Mouse (Mus musculus) lung, postnatal 0 days (tissue): ENCODE measurements around the gene Adcyap1r1. TPM values are rescaled to one million over a fixed set of nuclear protein-coding genes. Genes with fewer than 3 reads are reported as not detected.

Source experiments
- ATAC-seq: fragments of 200-750 bp; cut with Nextera tagmentation; 2 replicates; pipeline ENCODE4 v1.8.0; 2017; ENCODE audit warnings: moderate library complexity
- DNase-seq: peaks from one replicate; pipeline ENCODE4 v3.0.0-alpha.2; 2016; ENCODE audit warnings: low spot score
- H3K27ac ChIP-seq: fragments of 300-500 bp; sonication (generic); 2 replicates; pipeline ENCODE4 v1.5.1; 2014; ENCODE audit warnings: antibody characterized with exemption, mild to moderate bottlenecking, low read length, mixed read lengths
- H3K27me3 ChIP-seq: fragments of 300-500 bp; sonication (generic); replicated peaks from 2 replicates; pipeline ENCODE4 v1.6.1; 2014; ENCODE audit warnings: low read length, mixed read lengths; ENCODE audit not compliant: insufficient read depth
- H3K36me3 ChIP-seq: fragments of 300-500 bp; sonication (generic); 2 replicates; pipeline ENCODE4 v1.6.1; 2014; ENCODE audit warnings: low read length, mixed read lengths; ENCODE audit not compliant: insufficient read depth
- H3K4me1 ChIP-seq: fragments of 300-500 bp; sonication (generic); 2 replicates; pipeline ENCODE4 v1.6.1; 2014; ENCODE audit warnings: antibody characterized with exemption, low read depth, low read length, mixed read lengths; ENCODE audit not compliant: insufficient read depth
- H3K4me2 ChIP-seq: fragments of 300-500 bp; sonication (generic); replicated peaks from 2 replicates; pipeline ENCODE4 v1.6.1; 2014; ENCODE audit warnings: low read depth, mild to moderate bottlenecking, low read length, moderate library complexity, mixed read lengths
- H3K4me3 ChIP-seq: fragments of 300-500 bp; sonication (generic); 2 replicates; pipeline ENCODE4 v1.5.1; 2014; ENCODE audit warnings: low read depth, low read length
- H3K9ac ChIP-seq: fragments of 300-500 bp; sonication (generic); replicated peaks from 2 replicates; pipeline ENCODE4 v1.6.1; 2014; ENCODE audit warnings: low read depth, mild to moderate bottlenecking
- H3K9me3 ChIP-seq: fragments of 300-500 bp; sonication (generic); 2 replicates; pipeline ENCODE4 v1.6.1; 2016; ENCODE audit warnings: low read length, mixed read lengths
- CTCF ChIP-seq: IDR thresholded peaks from 2 replicates; pipeline ENCODE4 v1.5.1; 2016; ENCODE audit warnings: antibody characterized with exemption, mild to moderate bottlenecking
- EP300 ChIP-seq: IDR thresholded peaks from 2 replicates; pipeline ENCODE4 v1.6.1; 2016; ENCODE audit warnings: antibody characterized with exemption, mild to moderate bottlenecking, control low read depth
- WGBS: fragments of 180-500 bp; shearing (Covaris S2); extraction: QIAGEN DNeasy Blood & Tissue Kit; methylation state at CpG from one replicate; pipeline ENCODE4 v1.1.7; 2014; 5-methylcytosine and 5-hydroxymethylcytosine counted together
- polyA plus RNA-seq: library from polyadenylated mRNA; unstranded; fragments of >200 nt; fragmentation: Nextera tagmentation; extraction: Ambion mirVana; gene quantifications from 2 replicates; pipeline ENCODE4 v1.2.1, GENCODE M21; 2015

Adcyap1r1 gene
- polyA plus RNA-seq, 1 experiment from 2014 or later, result 0.23 TPM

GRCm38 (mm10) chr6:55432121-55432520 lies 19.7 kb upstream of the Adcyap1r1 start:
- H3K9me3 ChIP-seq, result no peaks in the 10 kb centered on the region
- H3K9ac ChIP-seq, result no peak overlapping the region
- TF ChIP-seq EP300 (no peak), CTCF (no peak)
- no peak for ATAC-seq
- no peaks in the 10 kb centered on the region for H3K27me3 ChIP-seq
- no peaks in the 10 kb centered on the region for H3K36me3 ChIP-seq
- H3K4me2 ChIP-seq, result no peak overlapping the region
- no peaks in the 10 kb centered on the region for H3K4me1 ChIP-seq
- H3K4me3 ChIP-seq, result no peak overlapping the region
- DNase-seq, result no peak
- H3K27ac ChIP-seq, result no peak overlapping the region

- Histone ChIP-seq H3K9me3 (no peaks in the 10 kb centered on the region), H3K4me1 (no peaks in the 10 kb centered on the region), H3K4me3 (no peak overlapping the region), H3K4me2 (no peak overlapping the region), H3K36me3 (no peaks in the 10 kb centered on the region), H3K27ac (no peak overlapping the region), H3K27me3 (no peaks in the 10 kb centered on the region), H3K9ac (no peak overlapping the region)
- 22% methylated on average over 3 of the region's 3 CpGs for WGBS
- no peak; the same call in 1 of the 2 replicates for ATAC-seq
- TF ChIP-seq CTCF (no peak), EP300 (no peak)
- no peak for DNase-seq
Measured at GRCm38 (mm10) chr6:55434360-55434759, 17.4 kb upstream of the Adcyap1r1 start.

- no peak for DNase-seq
- Histone ChIP-seq H3K9me3 (no peaks in the 10 kb centered on the region), H3K36me3 (no peaks in the 10 kb centered on the region), H3K27me3 (no peaks in the 10 kb centered on the region), H3K4me1 (no peaks in the 10 kb centered on the region), H3K4me2 (no peak overlapping the region), H3K9ac (no peak overlapping the region), H3K4me3 (no peak overlapping the region), H3K27ac (no peak overlapping the region)
- no peak for ATAC-seq
- 45% methylated on average over 8 of the region's 8 CpGs for WGBS
- TF ChIP-seq EP300 (no peak), CTCF (no peak)
Measured at GRCm38 (mm10) chr6:55435266-55436159, 16.3 kb upstream of the Adcyap1r1 start.

- Histone ChIP-seq H3K27me3 (no peaks in the 10 kb centered on the region), H3K4me1 (no peaks in the 10 kb centered on the region), H3K9ac (no peak overlapping the region), H3K9me3 (no peaks in the 10 kb centered on the region), H3K4me3 (no peak overlapping the region), H3K36me3 (no peaks in the 10 kb centered on the region), H3K27ac (no peak overlapping the region), H3K4me2 (no peak overlapping the region)
- ATAC-seq (no peak), DNase-seq (no peak)
- no peak for TF ChIP-seq CTCF
- WGBS, result 13% methylated on average over 3 of the region's 3 CpGs
Measured at GRCm38 (mm10) chr6:55437919-55438318, 13.9 kb upstream of the Adcyap1r1 start.

- WGBS, result 62% methylated on average over 2 of the region's 2 CpGs
- H3K36me3 ChIP-seq, result no peaks in the 10 kb centered on the region
- H3K9ac ChIP-seq, result no peak overlapping the region
- H3K4me2 ChIP-seq, result no peak overlapping the region
- TF ChIP-seq CTCF (no peak), EP300 (no peak)
- DNase-seq, result no peak
- H3K4me3 ChIP-seq, result no peak overlapping the region
- no peak overlapping the region for H3K27ac ChIP-seq
- no peaks in the 10 kb centered on the region for H3K27me3 ChIP-seq
- H3K9me3 ChIP-seq, result no peaks in the 10 kb centered on the region
- ATAC-seq, result no peak
- no peaks in the 10 kb centered on the region for H3K4me1 ChIP-seq
Measured at GRCm38 (mm10) chr6:55438837-55439236, 12.9 kb upstream of the Adcyap1r1 start.

GRCm38 (mm10) chr6:55443927-55444688 lies 7.7 kb upstream of the Adcyap1r1 start:
- Histone ChIP-seq H3K4me3 (no peak overlapping the region), H3K27me3 (no peaks in the 10 kb centered on the region), H3K27ac (no peak overlapping the region), H3K4me1 (no peaks in the 10 kb centered on the region), H3K9ac (no peak overlapping the region), H3K36me3 (no peaks in the 10 kb centered on the region), H3K4me2 (no peak overlapping the region), H3K9me3 (no peaks in the 10 kb centered on the region)
- DNase-seq (no peak), ATAC-seq (no peak)
- TF ChIP-seq CTCF, result no peak
- no peak for TF ChIP-seq EP300
- 42% methylated on average over 2 of the region's 2 CpGs for WGBS
